Mouse (Mus musculus) forebrain, embryonic 16.5 days (tissue): Measurements from ENCODE around the gene Rft1. TPM values are rescaled to one million over a fixed set of nuclear protein-coding genes. Genes with fewer than 3 reads are reported as not detected.

Experiments used
- ATAC-seq: fragments of 200-750 bp; cut with Nextera tagmentation; 2 replicates; pipeline ENCODE4 v1.8.0; 2017; ENCODE audit warnings: mild to moderate bottlenecking, moderate library complexity
- H3K27ac ChIP-seq: fragments of 300-500 bp; sonication (generic); 2 replicates; pipeline ENCODE4 v1.5.1; 2014; ENCODE audit warnings: low read length, control low read depth
- H3K27me3 ChIP-seq: fragments of 300-500 bp; sonication (generic); replicated peaks from 2 replicates; pipeline ENCODE4 v1.6.1; 2014; ENCODE audit warnings: low read length; ENCODE audit not compliant: control insufficient read depth, insufficient read depth
- H3K36me3 ChIP-seq: fragments of 300-500 bp; sonication (generic); 2 replicates; pipeline ENCODE4 v1.6.1; 2014; ENCODE audit not compliant: control insufficient read depth, insufficient read depth
- H3K4me1 ChIP-seq: fragments of 300-500 bp; sonication (generic); replicated peaks from 2 replicates; pipeline ENCODE4 v1.6.1; 2014; ENCODE audit warnings: low read length; ENCODE audit not compliant: control insufficient read depth, insufficient read depth
- H3K4me2 ChIP-seq: fragments of 300-500 bp; sonication (generic); 2 replicates; pipeline ENCODE4 v1.6.1; 2014; ENCODE audit warnings: mild to moderate bottlenecking, low read length, control low read depth
- H3K4me3 ChIP-seq: fragments of 300-500 bp; sonication (generic); replicated peaks from 2 replicates; pipeline ENCODE4 v1.5.1; 2014; ENCODE audit warnings: mild to moderate bottlenecking, low read length, control low read depth
- H3K9ac ChIP-seq: fragments of 300-500 bp; sonication (generic); replicated peaks from 2 replicates; pipeline ENCODE4 v1.6.1; 2014; ENCODE audit warnings: low read depth, low read length, control low read depth
- H3K9me3 ChIP-seq: fragments of 300-500 bp; sonication (generic); 2 replicates; pipeline ENCODE4 v1.6.1; 2016; ENCODE audit warnings: low read length; ENCODE audit not compliant: control insufficient read depth
- WGBS: fragments of 180-500 bp; shearing (Covaris S2); extraction: QIAGEN DNeasy Blood & Tissue Kit; methylation state at CpG from one replicate; pipeline ENCODE4 v1.1.7; 2014; 5-methylcytosine and 5-hydroxymethylcytosine counted together
- polyA plus RNA-seq: library from polyadenylated mRNA; unstranded; fragments of >200 nt; fragmentation: Nextera tagmentation; extraction: Ambion mirVana; gene quantifications from 2 replicates; pipeline ENCODE4 v1.2.1, GENCODE M21; 2015

The Rft1 gene
- polyA plus RNA-seq, 1 experiment from 2014 or later: 8.5 TPM

- 86% methylated on average over 5 of the region's 5 CpGs for WGBS
- H3K4me2 ChIP-seq: no peak overlapping the region
- H3K4me1 ChIP-seq: peaks cover 3% of the 10 kb centered on the region
- no peak overlapping the region for H3K9ac ChIP-seq
- no peak for ATAC-seq
- H3K27me3 ChIP-seq: no peaks in the 10 kb centered on the region
- no peak overlapping the region for H3K4me3 ChIP-seq
- no peaks in the 10 kb centered on the region for H3K36me3 ChIP-seq
- no peaks in the 10 kb centered on the region for H3K9me3 ChIP-seq
- no peak overlapping the region for H3K27ac ChIP-seq
Measured at GRCm38 (mm10) chr14:30722406-30722805, 68.2 kb downstream of the Rft1 start.

DNA sequence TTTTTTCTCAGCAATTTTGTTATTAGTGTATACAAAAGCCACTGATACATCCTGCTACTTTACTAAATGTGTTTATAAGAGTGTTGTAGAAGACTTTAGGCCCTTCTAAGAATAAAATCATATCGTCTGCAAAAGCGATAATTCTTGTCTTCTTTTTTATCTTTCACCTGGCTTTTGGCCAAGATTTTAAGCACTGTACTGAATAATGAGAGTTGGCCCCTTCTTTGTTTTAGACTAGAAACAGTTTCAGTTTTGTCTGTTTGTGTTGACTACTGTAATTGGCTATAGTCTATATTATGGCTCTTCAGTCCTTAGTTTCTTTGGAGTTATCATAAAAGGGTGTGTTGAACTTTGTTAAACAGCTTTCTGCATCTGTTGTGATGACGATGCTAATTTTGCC lies 77.7 kb downstream of the Rft1 start:
- Histone ChIP-seq H3K9me3 (no peaks in the 10 kb centered on the region), H3K4me3 (no peak overlapping the region), H3K4me2 (no peak overlapping the region), H3K4me1 (no peaks in the 10 kb centered on the region), H3K27me3 (no peaks in the 10 kb centered on the region), H3K9ac (no peak overlapping the region), H3K36me3 (no peaks in the 10 kb centered on the region), H3K27ac (no peak overlapping the region)
- WGBS: 49% methylated on average over 3 of the region's 3 CpGs
- no peak for ATAC-seq

DNA sequence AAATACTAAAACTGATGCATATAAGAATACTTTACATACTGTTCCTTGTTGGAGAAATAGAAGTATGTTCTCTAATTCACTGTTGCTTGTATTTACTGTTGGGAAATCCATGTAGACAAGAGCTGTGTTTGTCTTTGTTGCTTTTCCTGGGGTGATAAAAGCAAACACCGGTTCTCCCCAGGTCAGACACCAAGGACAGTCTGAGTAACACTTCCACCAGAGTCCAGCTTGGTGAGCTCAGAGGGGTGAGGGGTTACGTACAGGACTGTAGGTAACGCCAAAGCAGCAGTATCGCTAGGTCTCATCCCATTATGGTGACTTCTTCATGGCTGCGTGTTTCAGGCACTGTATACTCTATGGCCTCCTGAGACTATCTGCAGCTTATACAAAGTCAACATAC lies 80.5 kb downstream of the Rft1 start:
- no peaks in the 10 kb centered on the region for H3K9me3 ChIP-seq
- ATAC-seq: no peak
- H3K9ac ChIP-seq: no peak overlapping the region
- H3K4me3 ChIP-seq: no peak overlapping the region
- H3K4me2 ChIP-seq: no peak overlapping the region
- no peaks in the 10 kb centered on the region for H3K27me3 ChIP-seq
- H3K27ac ChIP-seq: no peak overlapping the region
- no peaks in the 10 kb centered on the region for H3K4me1 ChIP-seq
- 95% methylated on average over 5 of the region's 5 CpGs for WGBS
- H3K36me3 ChIP-seq: no peaks in the 10 kb centered on the region

GRCm38 (mm10) chr14:30735810-30736209 lies 81.7 kb downstream of the Rft1 start:
- ATAC-seq: no peak

GRCm38 (mm10) chr14:30736413-30736812 lies 82.3 kb downstream of the Rft1 start:
- Histone ChIP-seq H3K4me2 (no peak overlapping the region), H3K27ac (no peak overlapping the region), H3K9ac (no peak overlapping the region), H3K36me3 (no peaks in the 10 kb centered on the region), H3K4me1 (no peaks in the 10 kb centered on the region), H3K27me3 (no peaks in the 10 kb centered on the region), H3K4me3 (no peak overlapping the region), H3K9me3 (no peaks in the 10 kb centered on the region)
- 97% methylated on average over 1 of the region's 1 CpGs for WGBS
- ATAC-seq: no peak

More at GRCm38 (mm10) chr14:30735810-30736209, 81.7 kb downstream of the Rft1 start:
- Histone ChIP-seq H3K9ac (no peak overlapping the region), H3K4me3 (no peak overlapping the region), H3K4me1 (no peaks in the 10 kb centered on the region), H3K9me3 (no peaks in the 10 kb centered on the region), H3K27ac (no peak overlapping the region), H3K36me3 (no peaks in the 10 kb centered on the region), H3K27me3 (no peaks in the 10 kb centered on the region), H3K4me2 (no peak overlapping the region)
- 87% methylated on average over 3 of the region's 3 CpGs for WGBS

Other genes starting within 250 kb of the Rft1 start
- gene Dcp1a, start 174.8 kb upstream of the Rft1 start, polyA plus RNA-seq: 18.8 and 23.1 TPM in 2 replicates
- 6.2 and 9.5 TPM in 2 replicates for gene Cacna1d, start 162.9 kb upstream of the Rft1 start, polyA plus RNA-seq
- gene Tkt, start 106.0 kb upstream of the Rft1 start, polyA plus RNA-seq: 334 and 346 TPM in 2 replicates
- 27.9 and 34.6 TPM in 2 replicates for gene Prkcd, start 28.1 kb upstream of the Rft1 start, polyA plus RNA-seq
- gene Sfmbt1, start 60.5 kb downstream of the Rft1 start, polyA plus RNA-seq: 19.9 and 21.9 TPM in 2 replicates
- 18.3 and 21.6 TPM in 2 replicates for gene Tmem110, start 171.2 kb downstream of the Rft1 start, polyA plus RNA-seq
- gene Mustn1, start 224.8 kb downstream of the Rft1 start, polyA plus RNA-seq: 0.46 and 0.90 TPM in 2 replicates
- gene Itih4, start 232.1 kb downstream of the Rft1 start, polyA plus RNA-seq: not detected in 2 replicates